Mouse (Mus musculus) E14TG2a.4 (cell line): ENCODE measurements around the gene March6.

Experiments
- H3K27me3 ChIP-seq: 2 replicates; pipeline ENCODE4 v1.6.1; 2014; ENCODE audit warnings: low read length, control low read depth; ENCODE audit not compliant: insufficient read depth
- H3K36me3 ChIP-seq: 2 replicates; pipeline ENCODE4 v1.6.1; 2014; ENCODE audit warnings: low read length, control low read depth; ENCODE audit not compliant: insufficient read depth
- H3K4me1 ChIP-seq: replicated peaks from 2 replicates; pipeline ENCODE4 v1.6.1; 2014; ENCODE audit warnings: low read depth, low read length, control low read depth
- H3K4me3 ChIP-seq: replicated peaks from 2 replicates; pipeline ENCODE4 v1.5.1; 2014; ENCODE audit warnings: mild to moderate bottlenecking, low read length
- H3K9me3 ChIP-seq: 2 replicates; pipeline ENCODE4 v1.6.1; 2014; ENCODE audit warnings: low read length, control low read depth
- CTCF ChIP-seq: conservative IDR thresholded peaks from 2 replicates; pipeline ENCODE4 v1.5.1; 2014; ENCODE audit warnings: low read length
- NANOG ChIP-seq: IDR thresholded peaks from 2 replicates; pipeline ENCODE4 v1.6.1; 2014; ENCODE audit warnings: borderline replicate concordance, low read length, mixed read lengths
- POU5F1 ChIP-seq: IDR thresholded peaks from 2 replicates; pipeline ENCODE4 v1.6.1; 2014; ENCODE audit warnings: low read length, borderline replicate concordance

Gene March6

GRCm38 (mm10) chr15:31530659-31531445 is at the start of gene March6:
TSS of gene March6 (minus strand) at chr15:31531053.
- no peak for TF ChIP-seq NANOG
- no peak for TF ChIP-seq CTCF
- TF ChIP-seq POU5F1, result no peak
- peaks cover under 1% of the 10 kb centered on the region; the same call in 1 of the 2 replicates for H3K9me3 ChIP-seq
- peak within 1 kb of the TSS; percentile 90 for H3K4me3 ChIP-seq

GRCm38 (mm10) chr15:31576076-31576475 is 45.2 kb upstream of the March6 start:
- Histone ChIP-seq H3K27me3 (no peaks in the 10 kb centered on the region), H3K9me3 (no peaks in the 10 kb centered on the region)

More at GRCm38 (mm10) chr15:31530659-31531445, at the start of gene March6:
- Histone ChIP-seq H3K27me3 (no peaks in the 10 kb centered on the region), H3K36me3 (peaks cover 12% of the 10 kb centered on the region), H3K4me1 (peaks cover 36% of the 10 kb centered on the region)

GRCm38 (mm10) chr15:31573692-31574091 is 42.8 kb upstream of the March6 start:
- Histone ChIP-seq H3K9me3 (no peaks in the 10 kb centered on the region), H3K4me3 (no peak overlapping the region), H3K36me3 (no peaks in the 10 kb centered on the region), H3K27me3 (no peaks in the 10 kb centered on the region), H3K4me1 (peaks cover 10% of the 10 kb centered on the region)
- TF ChIP-seq NANOG (no peak), CTCF (no peak), POU5F1 (no peak)

More at GRCm38 (mm10) chr15:31576076-31576475, 45.2 kb upstream of the March6 start:
- 0 out of 2 replicates have a peak, but pooled peaks cover 3% of the 10 kb centered on the region for H3K4me1 ChIP-seq
- no peaks in the 10 kb centered on the region for H3K36me3 ChIP-seq
- H3K4me3 ChIP-seq, result no peak overlapping the region
- TF ChIP-seq POU5F1 (no peak), CTCF (no peak), NANOG (no peak)

- Histone ChIP-seq H3K9me3 (no peaks in the 10 kb centered on the region), H3K4me3 (no peak overlapping the region), H3K4me1 (peaks cover 14% of the 10 kb centered on the region), H3K36me3 (no peaks in the 10 kb centered on the region), H3K27me3 (no peaks in the 10 kb centered on the region)
- no peak for TF ChIP-seq POU5F1
- TF ChIP-seq NANOG, result no peak
- TF ChIP-seq CTCF, result no peak
These were observed 42.4 kb upstream of the March6 start for GRCm38 (mm10) chr15:31573287-31573686.

- TF ChIP-seq CTCF (no peak), NANOG (no peak), POU5F1 (no peak)
- Histone ChIP-seq H3K9me3 (no peaks in the 10 kb centered on the region), H3K27me3 (no peaks in the 10 kb centered on the region), H3K4me3 (no peak overlapping the region), H3K4me1 (peaks cover 25% of the 10 kb centered on the region), H3K36me3 (no peaks in the 10 kb centered on the region)
These were observed 41.3 kb upstream of the March6 start for GRCm38 (mm10) chr15:31571906-31572722.

GRCm38 (mm10) chr15:31570959-31571358 is 40.1 kb upstream of the March6 start:
- Histone ChIP-seq H3K36me3 (no peaks in the 10 kb centered on the region), H3K9me3 (no peaks in the 10 kb centered on the region), H3K4me1 (peaks cover 26% of the 10 kb centered on the region), H3K27me3 (no peaks in the 10 kb centered on the region), H3K4me3 (no peak overlapping the region)
- no peak for TF ChIP-seq NANOG
- no peak for TF ChIP-seq POU5F1
- no peak for TF ChIP-seq CTCF

GRCm38 (mm10) chr15:31569325-31570022 is 38.6 kb upstream of the March6 start:
- peaks cover 26% of the 10 kb centered on the region for H3K4me1 ChIP-seq
- no peak overlapping the region for H3K4me3 ChIP-seq
- H3K36me3 ChIP-seq, result no peaks in the 10 kb centered on the region
- no peaks in the 10 kb centered on the region for H3K9me3 ChIP-seq
- no peak for TF ChIP-seq POU5F1
- TF ChIP-seq CTCF, result no peak
- no peak for TF ChIP-seq NANOG
- no peaks in the 10 kb centered on the region; the same call in 1 of the 2 replicates for H3K27me3 ChIP-seq

GRCm38 (mm10) chr15:31568581-31568996 is 37.7 kb upstream of the March6 start:
- Histone ChIP-seq H3K4me3 (no peak overlapping the region; the same call in 1 of the 2 replicates), H3K4me1 (peaks cover 32% of the 10 kb centered on the region), H3K36me3 (no peaks in the 10 kb centered on the region), H3K9me3 (no peaks in the 10 kb centered on the region), H3K27me3 (no peaks in the 10 kb centered on the region; the same call in 1 of the 2 replicates)
- TF ChIP-seq NANOG, result no peak
- no peak for TF ChIP-seq CTCF
- no peak for TF ChIP-seq POU5F1
